Mouse (Mus musculus) limb, embryonic 12.5 days (tissue): ENCODE measurements around the gene Gphn. TPM values are rescaled to one million over a fixed set of nuclear protein-coding genes. Genes with fewer than 3 reads are reported as not detected.
"Not testable (repeated sequence)": the region's sequence is repeated elsewhere in the genome, so short reads cannot be mapped to it uniquely, and the experiment has no call there.

ENCODE experiments used
- ATAC-seq: fragments of 200-750 bp; cut with Nextera tagmentation; 2 replicates; pipeline ENCODE4 v1.8.0; 2017; ENCODE audit warnings: low read depth, moderate TSS enrichment; ENCODE audit not compliant: insufficient number of reproducible peaks, insufficient read depth, low FRiP score, low TSS enrichment
- H3K27ac ChIP-seq: fragments of 300-500 bp; sonication (generic); 2 replicates; pipeline ENCODE4 v1.5.1; 2016; ENCODE audit warnings: mild to moderate bottlenecking, moderate library complexity
- H3K27me3 ChIP-seq: fragments of 300-500 bp; sonication (generic); 2 replicates; pipeline ENCODE4 v1.6.1; 2016; ENCODE audit warnings: mild to moderate bottlenecking, moderate library complexity
- H3K36me3 ChIP-seq: fragments of 300-500 bp; sonication (generic); 2 replicates; pipeline ENCODE4 v1.6.1; 2016; ENCODE audit warnings: mild to moderate bottlenecking, moderate library complexity
- H3K4me1 ChIP-seq: fragments of 300-500 bp; sonication (generic); replicated peaks from 2 replicates; pipeline ENCODE4 v1.6.1; 2016
- H3K4me2 ChIP-seq: fragments of 300-500 bp; sonication (generic); 2 replicates; pipeline ENCODE4 v1.6.1; 2016; ENCODE audit warnings: mild to moderate bottlenecking, moderate library complexity
- H3K4me3 ChIP-seq: fragments of 300-500 bp; sonication (generic); replicated peaks from 2 replicates; pipeline ENCODE4 v1.5.1; 2016; ENCODE audit warnings: mild to moderate bottlenecking
- H3K9ac ChIP-seq: fragments of 300-500 bp; sonication (generic); replicated peaks from 2 replicates; pipeline ENCODE4 v1.6.1; 2016; ENCODE audit warnings: mild to moderate bottlenecking, moderate library complexity
- H3K9me3 ChIP-seq: fragments of 300-500 bp; sonication (generic); 2 replicates; pipeline ENCODE4 v1.6.1; 2016; ENCODE audit warnings: mild to moderate bottlenecking, moderate library complexity
- WGBS: fragments of 180-500 bp; shearing (Covaris S2); methylation state at CpG from one replicate; pipeline ENCODE4 v1.1.7; 2016; 5-methylcytosine and 5-hydroxymethylcytosine counted together
- polyA plus RNA-seq: library from polyadenylated mRNA; unstranded; fragments of >200 nt; fragmentation: Nextera tagmentation; extraction: Ambion mirVana; gene quantifications from 2 replicates; pipeline ENCODE4 v1.2.1, GENCODE M21; 2016

The Gphn gene
- polyA plus RNA-seq, 1 experiment from 2014 or later: 12.0 TPM

GRCm38 (mm10) chr12:78356472-78356871, 130.3 kb downstream of the Gphn start:
- no peaks in the 10 kb centered on the region for H3K36me3 ChIP-seq
- no peak overlapping the region for H3K27ac ChIP-seq
- H3K4me1 ChIP-seq: no peaks in the 10 kb centered on the region
- no peaks in the 10 kb centered on the region for H3K9me3 ChIP-seq
- no peak overlapping the region for H3K4me3 ChIP-seq
- WGBS: 77% methylated on average over 2 of the region's 2 CpGs
- H3K4me2 ChIP-seq: no peak overlapping the region
- no peak overlapping the region for H3K9ac ChIP-seq
- ATAC-seq: no peak
- no peaks in the 10 kb centered on the region for H3K27me3 ChIP-seq

- Histone ChIP-seq H3K4me1 (no peaks in the 10 kb centered on the region), H3K27me3 (no peaks in the 10 kb centered on the region), H3K9ac (no peak overlapping the region), H3K4me2 (no peak overlapping the region), H3K9me3 (no peaks in the 10 kb centered on the region), H3K36me3 (no peaks in the 10 kb centered on the region), H3K4me3 (no peak overlapping the region), H3K27ac (no peak overlapping the region)
- ATAC-seq: no peak
Measured at GRCm38 (mm10) chr12:78389267-78389666, 163.1 kb downstream of the Gphn start.

- Histone ChIP-seq H3K27ac (no peak overlapping the region), H3K4me3 (no peak overlapping the region), H3K36me3 (no peaks in the 10 kb centered on the region), H3K9me3 (no peaks in the 10 kb centered on the region), H3K4me2 (no peak overlapping the region), H3K4me1 (no peaks in the 10 kb centered on the region), H3K9ac (no peak overlapping the region), H3K27me3 (no peaks in the 10 kb centered on the region)
- no peak for ATAC-seq
- WGBS: 94% methylated on average over 1 of the region's 1 CpGs
Measured at GRCm38 (mm10) chr12:78395297-78395696, 169.1 kb downstream of the Gphn start.

- not testable (repeated sequence) for H3K4me1 ChIP-seq, H3K9ac ChIP-seq, H3K36me3 ChIP-seq, H3K9me3 ChIP-seq, ATAC-seq, H3K4me3 ChIP-seq, H3K27ac ChIP-seq, H3K4me2 ChIP-seq, H3K27me3 ChIP-seq
- WGBS: 65% methylated on average over 7 of the region's 7 CpGs
Measured at GRCm38 (mm10) chr12:78407518-78407917, 181.3 kb downstream of the Gphn start.

- Histone ChIP-seq H3K9ac (no peak overlapping the region), H3K27me3 (no peaks in the 10 kb centered on the region), H3K4me1 (no peaks in the 10 kb centered on the region), H3K27ac (no peak overlapping the region), H3K4me2 (no peak overlapping the region), H3K36me3 (no peaks in the 10 kb centered on the region), H3K4me3 (no peak overlapping the region), H3K9me3 (no peaks in the 10 kb centered on the region)
- ATAC-seq: no peak
- WGBS: 40% methylated on average over 1 of the region's 1 CpGs
Measured at GRCm38 (mm10) chr12:78522176-78522575, 296.0 kb downstream of the Gphn start.

GRCm38 (mm10) chr12:78522804-78523394, 296.7 kb downstream of the Gphn start:
- 60% methylated on average over 5 of the region's 5 CpGs for WGBS
- Histone ChIP-seq H3K4me2 (no peak overlapping the region), H3K4me1 (no peaks in the 10 kb centered on the region), H3K4me3 (no peak overlapping the region), H3K27me3 (no peaks in the 10 kb centered on the region), H3K27ac (no peak overlapping the region), H3K9ac (no peak overlapping the region), H3K9me3 (no peaks in the 10 kb centered on the region), H3K36me3 (no peaks in the 10 kb centered on the region)
- no peak for ATAC-seq

- not testable (repeated sequence) for H3K9me3 ChIP-seq, ATAC-seq, H3K27ac ChIP-seq, H3K4me3 ChIP-seq, H3K36me3 ChIP-seq, H3K4me1 ChIP-seq, H3K9ac ChIP-seq, H3K4me2 ChIP-seq, H3K27me3 ChIP-seq
Measured at GRCm38 (mm10) chr12:78537590-78537989, 311.4 kb downstream of the Gphn start.

- H3K4me3 ChIP-seq: no peak overlapping the region
- no peak overlapping the region for H3K27ac ChIP-seq
- 83% methylated on average over 2 of the region's 2 CpGs for WGBS
- H3K4me2 ChIP-seq: no peak overlapping the region
- no peaks in the 10 kb centered on the region for H3K36me3 ChIP-seq
- no peaks in the 10 kb centered on the region for H3K27me3 ChIP-seq
- H3K9me3 ChIP-seq: no peaks in the 10 kb centered on the region
- H3K9ac ChIP-seq: no peak overlapping the region
- no peak for ATAC-seq
- H3K4me1 ChIP-seq: no peaks in the 10 kb centered on the region
Measured at GRCm38 (mm10) chr12:78550913-78551312, 324.7 kb downstream of the Gphn start.

GRCm38 (mm10) chr12:78631816-78632215, 405.6 kb downstream of the Gphn start:
- Histone ChIP-seq H3K4me2 (no peak overlapping the region), H3K9me3 (no peaks in the 10 kb centered on the region), H3K27ac (no peak overlapping the region), H3K9ac (no peak overlapping the region), H3K4me1 (no peaks in the 10 kb centered on the region), H3K4me3 (no peak overlapping the region), H3K36me3 (no peaks in the 10 kb centered on the region), H3K27me3 (no peaks in the 10 kb centered on the region)
- 57% methylated on average over 2 of the region's 2 CpGs for WGBS
- no peak for ATAC-seq

GRCm38 (mm10) chr12:78639466-78639865, 413.3 kb downstream of the Gphn start:
- H3K4me2 ChIP-seq: no peak overlapping the region
- H3K4me1 ChIP-seq: no peaks in the 10 kb centered on the region
- H3K9me3 ChIP-seq: no peaks in the 10 kb centered on the region
- H3K9ac ChIP-seq: no peak overlapping the region
- WGBS: 11% methylated on average over 1 of the region's 1 CpGs
- H3K36me3 ChIP-seq: no peaks in the 10 kb centered on the region
- H3K27me3 ChIP-seq: no peaks in the 10 kb centered on the region
- no peak overlapping the region for H3K27ac ChIP-seq
- no peak overlapping the region for H3K4me3 ChIP-seq
- no peak for ATAC-seq

- Histone ChIP-seq H3K4me3 (no peak overlapping the region), H3K9me3 (no peaks in the 10 kb centered on the region), H3K36me3 (no peaks in the 10 kb centered on the region), H3K27me3 (no peaks in the 10 kb centered on the region), H3K9ac (no peak overlapping the region), H3K27ac (no peak overlapping the region), H3K4me2 (no peak overlapping the region), H3K4me1 (no peaks in the 10 kb centered on the region)
- no peak for ATAC-seq
- WGBS: 52% methylated on average over 2 of the region's 2 CpGs
Measured at GRCm38 (mm10) chr12:78640086-78640485, 413.9 kb downstream of the Gphn start.

- H3K9ac ChIP-seq: no peak overlapping the region
- no peaks in the 10 kb centered on the region for H3K9me3 ChIP-seq
- no peak overlapping the region for H3K4me2 ChIP-seq
- no peak overlapping the region for H3K27ac ChIP-seq
- H3K4me3 ChIP-seq: no peak overlapping the region
- no peaks in the 10 kb centered on the region for H3K27me3 ChIP-seq
- no peaks in the 10 kb centered on the region for H3K36me3 ChIP-seq
- H3K4me1 ChIP-seq: no peaks in the 10 kb centered on the region
- no peak for ATAC-seq
Measured at GRCm38 (mm10) chr12:78641220-78641619, 415.0 kb downstream of the Gphn start.
